Mouse (Mus musculus): ENCODE data around the gene Tmem38b.
A peak's percentile ranks its signal among the peaks of the same experiment; 100 is the strongest.

Gene Tmem38b

GRCm38 (mm10) chr4:53828914-53829313, 3.1 kb downstream of the Tmem38b start:
- no peak for DNase-seq (ENCODE audit: low read depth, low spot score)

- no peak for DNase-seq (ENCODE audit: low read depth, low spot score)
These were observed 4.2 kb downstream of the Tmem38b start for GRCm38 (mm10) chr4:53830016-53830415.

- DNase-seq (ENCODE audit: low read depth, low spot score) = no peak
These were observed 4.7 kb downstream of the Tmem38b start for GRCm38 (mm10) chr4:53830579-53830978.

GRCm38 (mm10) chr4:53832321-53832720, 6.5 kb downstream of the Tmem38b start:
- DNase-seq (ENCODE audit: low read depth, low spot score) = no peak

GRCm38 (mm10) chr4:53836978-53837377, 11.1 kb downstream of the Tmem38b start:
- DNase-seq (ENCODE audit: low read depth, low spot score) = no peak

- DNase-seq (ENCODE audit: low read depth, low spot score) = no peak
These were observed 14.5 kb downstream of the Tmem38b start for GRCm38 (mm10) chr4:53840158-53840870.

GRCm38 (mm10) chr4:53843553-53843952, 17.7 kb downstream of the Tmem38b start:
- no peak for DNase-seq (ENCODE audit: low read depth, low spot score)

GRCm38 (mm10) chr4:53844835-53845619, 19.2 kb downstream of the Tmem38b start:
- peak; percentile 10 for DNase-seq (ENCODE audit: low read depth, low spot score)

GRCm38 (mm10) chr4:53845656-53846055, 19.8 kb downstream of the Tmem38b start:
- no peak for DNase-seq (ENCODE audit: low read depth, low spot score)

GRCm38 (mm10) chr4:53846326-53846725, 20.5 kb downstream of the Tmem38b start:
- DNase-seq (ENCODE audit: low read depth, low spot score) = no peak

GRCm38 (mm10) chr4:53847541-53847940, 21.7 kb downstream of the Tmem38b start:
- DNase-seq (ENCODE audit: low read depth, low spot score) = no peak

- no peak for DNase-seq (ENCODE audit: low read depth, low spot score)
These were observed 22.5 kb downstream of the Tmem38b start for GRCm38 (mm10) chr4:53848308-53848707.

GRCm38 (mm10) chr4:53848816-53849215, 23.0 kb downstream of the Tmem38b start:
- DNase-seq (ENCODE audit: low read depth, low spot score) = no peak

- no peak for DNase-seq (ENCODE audit: low read depth, low spot score)
These were observed 24.0 kb downstream of the Tmem38b start for GRCm38 (mm10) chr4:53849804-53850203.

- no peak for DNase-seq (ENCODE audit: low read depth, low spot score)
These were observed 27.5 kb downstream of the Tmem38b start for GRCm38 (mm10) chr4:53853333-53853732.

GRCm38 (mm10) chr4:53859944-53860343, 34.1 kb downstream of the Tmem38b start:
- no peak for DNase-seq (ENCODE audit: low read depth, low spot score)

- DNase-seq (ENCODE audit: low read depth, low spot score) = no peak
These were observed 36.3 kb downstream of the Tmem38b start for GRCm38 (mm10) chr4:53862101-53862500.

- no peak for DNase-seq (ENCODE audit: low read depth, low spot score)
These were observed 38.4 kb downstream of the Tmem38b start for GRCm38 (mm10) chr4:53864098-53864820.

- no peak for DNase-seq (ENCODE audit: low read depth, low spot score)
These were observed 40.6 kb downstream of the Tmem38b start for GRCm38 (mm10) chr4:53866459-53866858.

- no peak for DNase-seq (ENCODE audit: low read depth, low spot score)
These were observed 52.9 kb downstream of the Tmem38b start for GRCm38 (mm10) chr4:53878542-53879417.
